Mouse (Mus musculus): Measurements from ENCODE around the gene Hif1an. TPM values are rescaled to one million over a fixed set of nuclear protein-coding genes. Genes with fewer than 3 reads are reported as not detected.

Gene Hif1an
- polyA plus RNA-seq, 1 experiment, result 20.7 TPM

- no peak overlapping the region for H3K4me3 ChIP-seq (ENCODE audit: insufficient read depth, low read length)
- TF ChIP-seq POLR2A (IDR thresholded peaks at IDR 0.05; ENCODE audit: low read depth, low read length), result no peak
- H3K27ac ChIP-seq (ENCODE audit: insufficient read depth, low read length), result no peak overlapping the region
- no peaks in the 10 kb centered on the region for H3K4me1 ChIP-seq (ENCODE audit: control insufficient read depth, insufficient read depth, low read length)
Observed at GRCm38 (mm10) chr19:44591638-44592037, 29.0 kb downstream of the Hif1an start.

- Histone ChIP-seq H3K4me3 (ENCODE audit: insufficient read depth, low read length) (no peak overlapping the region), H3K4me1 (ENCODE audit: control insufficient read depth, insufficient read depth, low read length) (no peaks in the 10 kb centered on the region), H3K27ac (ENCODE audit: insufficient read depth, low read length) (no peak overlapping the region)
- TF ChIP-seq CTCF (IDR thresholded peaks at IDR 0.05; ENCODE audit: borderline replicate concordance, insufficient read depth, low read length) (no peak), POLR2A (IDR thresholded peaks at IDR 0.05; ENCODE audit: low read depth, low read length) (no peak)
Observed at GRCm38 (mm10) chr19:44594180-44594579, 31.5 kb downstream of the Hif1an start.

- Histone ChIP-seq H3K4me3 (ENCODE audit: insufficient read depth, low read length) (no peak overlapping the region), H3K4me1 (ENCODE audit: control insufficient read depth, insufficient read depth, low read length) (no peaks in the 10 kb centered on the region), H3K27ac (ENCODE audit: insufficient read depth, low read length) (no peak overlapping the region)
- TF ChIP-seq CTCF (IDR thresholded peaks at IDR 0.05; ENCODE audit: borderline replicate concordance, insufficient read depth, low read length), result no peak
- TF ChIP-seq POLR2A (IDR thresholded peaks at IDR 0.05; ENCODE audit: low read depth, low read length), result no peak
Observed at GRCm38 (mm10) chr19:44618166-44618565, 55.5 kb downstream of the Hif1an start.

Other genes starting within 250 kb of the Hif1an start
- 0.35 and 0.72 TPM in 2 replicates for gene Scd4, start 229.8 kb upstream of the Hif1an start, polyA plus RNA-seq (2011; ENCODE audit: insufficient read length, low read depth, missing spikeins)
- gene Scd1, start 155.0 kb upstream of the Hif1an start, polyA plus RNA-seq (2011; ENCODE audit: insufficient read length, low read depth, missing spikeins), result 80.0 and 94.1 TPM in 2 replicates
- not detected in 2 replicates for gene Wnt8b, start 69.4 kb upstream of the Hif1an start, polyA plus RNA-seq (2011; ENCODE audit: insufficient read length, low read depth, missing spikeins)
- 0.68 and 1.1 TPM in 2 replicates for gene Sec31b, start 17.0 kb upstream of the Hif1an start, polyA plus RNA-seq (2011; ENCODE audit: insufficient read length, low read depth, missing spikeins)
- not detected in 2 replicates for gene Gm20538, start 10.0 kb upstream of the Hif1an start, polyA plus RNA-seq (2011; ENCODE audit: insufficient read length, low read depth, missing spikeins)
- 118 and 135 TPM in 2 replicates for gene Ndufb8, start 7.4 kb upstream of the Hif1an start, polyA plus RNA-seq (2011; ENCODE audit: insufficient read length, low read depth, missing spikeins)
- not detected in 2 replicates for gene Pax2, start 193.2 kb downstream of the Hif1an start, polyA plus RNA-seq (2011; ENCODE audit: insufficient read length, low read depth, missing spikeins)